Mouse (Mus musculus): ENCODE measurements around the gene Wdr1. TPM values are rescaled to one million over a fixed set of nuclear protein-coding genes. Genes with fewer than 3 reads are reported as not detected.

The Wdr1 gene
- polyA plus RNA-seq, 1 experiment from 2014 or later: 149 TPM

- 2% methylated on average over 32 of the region's 41 CpGs for WGBS
- Histone ChIP-seq H3K4me2 (peak overlapping the region; percentile 96), H3K4me3 (peak overlapping the region; percentile 95)
Measured at GRCm38 (mm10) chr5:38560586-38561425, 2.2 kb downstream of the Wdr1 start.

DNA sequence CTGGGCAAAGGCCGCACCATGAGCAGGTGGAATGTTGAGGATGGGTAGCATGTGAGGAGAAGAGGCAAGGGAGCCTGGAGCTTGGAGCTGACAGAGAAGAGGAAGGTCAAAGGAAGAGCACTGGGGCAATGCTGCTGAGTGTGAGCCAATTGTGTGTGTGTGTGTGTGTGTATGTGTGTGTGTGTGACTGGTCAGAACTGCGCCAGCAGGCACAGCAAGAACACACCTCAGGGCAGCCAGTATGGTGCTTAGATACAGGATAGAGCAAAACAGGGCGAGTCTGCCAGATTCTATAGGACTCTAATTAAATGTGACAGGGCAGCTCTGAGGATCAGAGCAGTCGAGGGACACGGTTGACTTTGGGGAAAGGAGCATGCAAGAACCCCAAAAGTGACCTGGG lies 4.2 kb downstream of the Wdr1 start:
- H3K27ac ChIP-seq: no peak overlapping the region
- H3K4me2 ChIP-seq: no peak overlapping the region
- H3K36me3 ChIP-seq: peaks cover 53% of the 10 kb centered on the region
- peak overlapping the region; percentile 26; the same call in 1 of the 2 replicates for H3K9ac ChIP-seq
- 83% methylated on average over 5 of the region's 5 CpGs for WGBS
- peaks cover 54% of the 10 kb centered on the region for H3K4me1 ChIP-seq (replicated peaks)
- no peak overlapping the region for H3K4me3 ChIP-seq
- no peaks in the 10 kb centered on the region for H3K9me3 ChIP-seq
- ATAC-seq (ENCODE audit: low FRiP score): no peak
- no peaks in the 10 kb centered on the region for H3K27me3 ChIP-seq

More at GRCm38 (mm10) chr5:38560586-38561425, 2.2 kb downstream of the Wdr1 start:
- Histone ChIP-seq H3K36me3 (peaks cover 35% of the 10 kb centered on the region), H3K27ac (peak overlapping the region; percentile 93), H3K9me3 (no peaks in the 10 kb centered on the region), H3K27me3 (no peaks in the 10 kb centered on the region), H3K4me1 (replicated peaks) (peaks cover 41% of the 10 kb centered on the region), H3K9ac (peak overlapping the region; percentile 92)
- ATAC-seq (ENCODE audit: low FRiP score): peak; percentile 57

DNA sequence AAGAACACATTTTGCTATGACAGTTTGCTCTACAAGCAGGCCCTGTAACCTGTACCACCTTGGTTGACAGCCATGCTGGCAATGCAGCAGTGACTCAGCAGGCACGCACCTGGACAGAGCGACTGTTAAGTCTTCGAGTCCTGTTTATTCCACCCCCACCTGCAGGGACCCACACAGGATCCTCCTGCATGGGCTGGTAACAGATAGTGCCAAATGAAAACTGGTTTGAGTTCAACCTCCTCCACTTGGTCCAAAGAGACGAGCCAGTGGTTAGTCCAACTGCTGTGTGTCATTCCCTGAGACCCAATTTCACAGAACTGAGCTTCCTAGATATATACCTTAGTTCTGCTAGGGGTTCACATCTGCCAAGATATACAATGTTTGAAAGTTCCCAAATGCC lies 5.2 kb downstream of the Wdr1 start:
- 91% methylated on average over 4 of the region's 4 CpGs for WGBS
- no peaks in the 10 kb centered on the region for H3K27me3 ChIP-seq
- H3K4me1 ChIP-seq (replicated peaks): peaks cover 59% of the 10 kb centered on the region
- H3K9ac ChIP-seq: no peak overlapping the region
- H3K4me2 ChIP-seq: no peak overlapping the region
- ATAC-seq (ENCODE audit: low FRiP score): no peak
- H3K36me3 ChIP-seq: peaks cover 63% of the 10 kb centered on the region
- H3K27ac ChIP-seq: no peak overlapping the region
- H3K9me3 ChIP-seq: no peaks in the 10 kb centered on the region
- no peak overlapping the region for H3K4me3 ChIP-seq

- H3K36me3 ChIP-seq: peaks cover 77% of the 10 kb centered on the region
- no peak overlapping the region for H3K4me3 ChIP-seq
- ATAC-seq (ENCODE audit: low FRiP score): no peak
- no peak overlapping the region for H3K4me2 ChIP-seq
- no peak overlapping the region for H3K27ac ChIP-seq
- no peaks in the 10 kb centered on the region for H3K9me3 ChIP-seq
- WGBS: 95% methylated on average over 3 of the region's 3 CpGs
- no peak overlapping the region for H3K9ac ChIP-seq
- peaks cover 51% of the 10 kb centered on the region for H3K4me1 ChIP-seq (replicated peaks)
- no peaks in the 10 kb centered on the region for H3K27me3 ChIP-seq
Measured at GRCm38 (mm10) chr5:38556406-38556805, 6.6 kb downstream of the Wdr1 start.

DNA sequence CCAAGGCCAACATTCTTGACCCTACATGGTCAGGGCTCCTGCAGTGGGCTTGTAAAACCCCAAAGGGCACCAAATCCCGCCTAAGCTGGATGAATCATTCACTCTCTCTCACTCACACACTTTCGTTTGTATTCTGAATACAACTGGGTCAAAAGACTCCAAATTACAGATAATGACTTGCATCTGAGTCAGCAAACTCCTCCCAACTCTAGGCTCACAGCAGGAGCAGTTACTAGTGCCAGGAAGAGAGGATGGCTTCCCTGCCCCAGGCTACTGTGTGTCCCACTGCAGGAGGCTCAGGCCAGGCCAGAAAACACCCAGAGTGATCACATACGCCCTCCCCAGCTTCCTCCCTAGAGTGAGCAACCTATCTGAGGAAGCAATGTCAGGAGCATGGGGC lies 9.1 kb downstream of the Wdr1 start:
- Histone ChIP-seq H3K27ac (no peak overlapping the region), H3K9me3 (no peaks in the 10 kb centered on the region), H3K9ac (no peak overlapping the region; the same call in 1 of the 2 replicates), H3K4me1 (replicated peaks) (peaks cover 49% of the 10 kb centered on the region), H3K4me2 (no peak overlapping the region), H3K4me3 (no peak overlapping the region), H3K36me3 (peaks cover 96% of the 10 kb centered on the region), H3K27me3 (no peaks in the 10 kb centered on the region)
- no peak for ATAC-seq (ENCODE audit: low FRiP score)
- 60% methylated on average over 3 of the region's 3 CpGs for WGBS

GRCm38 (mm10) chr5:38553491-38553890 lies 9.5 kb downstream of the Wdr1 start:
- no peak overlapping the region for H3K4me3 ChIP-seq
- no peak overlapping the region for H3K27ac ChIP-seq
- no peak overlapping the region for H3K4me2 ChIP-seq
- no peak overlapping the region for H3K9ac ChIP-seq
- peaks cover 96% of the 10 kb centered on the region for H3K36me3 ChIP-seq
- H3K4me1 ChIP-seq (replicated peaks): peaks cover 48% of the 10 kb centered on the region
- ATAC-seq (ENCODE audit: low FRiP score): no peak
- WGBS: 95% methylated on average over 4 of the region's 4 CpGs
- no peaks in the 10 kb centered on the region for H3K27me3 ChIP-seq
- H3K9me3 ChIP-seq: no peaks in the 10 kb centered on the region

DNA sequence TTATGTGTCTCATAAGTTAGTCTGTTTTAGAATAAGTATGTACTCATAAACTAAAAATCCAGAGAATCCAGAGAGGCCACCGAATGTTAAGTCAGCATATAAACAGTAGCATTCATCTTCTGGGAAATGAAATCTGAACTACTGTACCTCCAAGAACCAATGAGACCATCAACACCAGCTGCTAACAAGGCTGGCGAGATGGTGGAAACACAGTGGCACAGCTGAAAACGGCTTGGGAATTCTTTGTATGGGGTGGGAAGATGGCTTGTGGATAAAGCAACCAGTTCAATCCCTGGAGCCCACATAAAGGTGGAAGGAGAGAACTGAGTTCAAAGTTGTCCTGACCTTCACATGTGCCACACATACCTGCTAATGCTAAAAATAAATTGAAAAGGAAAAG lies 10.4 kb downstream of the Wdr1 start:
- Histone ChIP-seq H3K9me3 (no peaks in the 10 kb centered on the region), H3K4me2 (no peak overlapping the region), H3K4me1 (replicated peaks) (peaks cover 44% of the 10 kb centered on the region), H3K27ac (no peak overlapping the region), H3K36me3 (peaks cover 96% of the 10 kb centered on the region), H3K4me3 (no peak overlapping the region), H3K9ac (no peak overlapping the region), H3K27me3 (no peaks in the 10 kb centered on the region)
- 95% methylated on average over 3 of the region's 3 CpGs for WGBS
- ATAC-seq (ENCODE audit: low FRiP score): no peak

DNA sequence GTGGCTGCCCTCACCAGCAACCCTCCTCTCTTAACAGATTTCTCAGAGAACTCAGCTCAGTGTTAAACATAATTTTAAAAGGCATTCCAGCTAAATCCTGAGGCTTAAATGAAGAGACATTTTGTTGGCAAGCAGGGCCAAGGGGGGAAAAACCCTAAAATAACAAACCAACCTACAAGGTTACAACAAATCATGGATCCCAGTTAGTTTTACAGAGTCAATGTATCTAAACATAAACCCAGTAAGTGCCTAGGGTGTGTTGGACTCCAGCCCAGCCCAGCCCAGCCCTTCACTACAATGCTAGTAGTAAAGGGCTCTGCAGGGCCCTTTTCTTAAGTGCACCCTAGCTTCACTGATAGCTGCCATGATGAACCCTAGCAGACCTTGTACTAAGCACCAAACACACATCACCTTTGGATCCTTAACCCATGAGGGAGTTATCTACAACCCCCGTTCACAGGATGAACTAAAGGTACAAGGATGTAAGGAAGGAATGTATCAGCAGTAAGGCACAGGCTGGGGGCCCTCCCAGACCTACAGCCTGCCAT lies 12.7 kb downstream of the Wdr1 start:
- peak overlapping the region; percentile 61 for H3K27ac ChIP-seq
- no peak overlapping the region for H3K4me2 ChIP-seq
- H3K27me3 ChIP-seq: no peaks in the 10 kb centered on the region
- peaks cover 42% of the 10 kb centered on the region for H3K4me1 ChIP-seq (replicated peaks)
- H3K9me3 ChIP-seq: no peaks in the 10 kb centered on the region
- no peak overlapping the region for H3K4me3 ChIP-seq
- ATAC-seq (ENCODE audit: low FRiP score): no peak
- H3K9ac ChIP-seq: no peak overlapping the region
- H3K36me3 ChIP-seq: peaks cover 99% of the 10 kb centered on the region
- WGBS: 81% methylated on average over 1 of the region's 1 CpGs

GRCm38 (mm10) chr5:38549461-38549909 lies 13.5 kb downstream of the Wdr1 start:
- Histone ChIP-seq H3K9ac (no peak overlapping the region), H3K9me3 (no peaks in the 10 kb centered on the region), H3K36me3 (peaks cover 99% of the 10 kb centered on the region), H3K4me1 (replicated peaks) (peaks cover 38% of the 10 kb centered on the region), H3K27me3 (no peaks in the 10 kb centered on the region), H3K27ac (peak overlapping the region; percentile 61; the same call in 1 of the 2 replicates), H3K4me3 (no peak overlapping the region), H3K4me2 (no peak overlapping the region)
- 65% methylated on average over 3 of the region's 3 CpGs for WGBS
- ATAC-seq (ENCODE audit: low FRiP score): no peak; the same call in 1 of the 2 replicates

DNA sequence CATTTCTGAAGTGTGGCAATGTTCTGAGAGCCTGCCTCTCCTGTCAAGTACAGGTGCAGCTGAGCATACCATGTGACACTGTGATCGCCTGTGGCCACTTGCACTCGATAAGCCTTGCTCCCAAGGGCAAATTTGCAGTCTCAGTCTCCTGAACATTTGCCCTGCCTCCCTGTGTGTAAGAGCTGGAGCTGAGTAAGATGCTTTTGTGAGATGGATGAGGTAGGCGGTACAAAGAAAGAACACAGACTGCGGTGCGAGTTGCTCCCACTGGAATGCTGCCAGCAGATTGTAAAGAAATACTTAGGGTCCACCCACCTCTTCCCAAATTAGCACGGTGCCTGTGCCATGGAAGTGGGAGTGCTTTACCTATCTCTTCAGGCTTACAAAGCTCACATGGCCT lies 15.6 kb downstream of the Wdr1 start:
- WGBS: 58% methylated on average over 6 of the region's 6 CpGs
- peaks cover 100% of the 10 kb centered on the region for H3K36me3 ChIP-seq

GRCm38 (mm10) chr5:38544423-38545415 lies 18.3 kb downstream of the Wdr1 start:
- Histone ChIP-seq H3K27me3 (no peaks in the 10 kb centered on the region), H3K36me3 (peaks cover 100% of the 10 kb centered on the region), H3K4me2 (no peak overlapping the region), H3K9me3 (no peaks in the 10 kb centered on the region), H3K9ac (no peak overlapping the region), H3K4me1 (replicated peaks) (peaks cover 17% of the 10 kb centered on the region), H3K4me3 (no peak overlapping the region), H3K27ac (no peak overlapping the region)
- ATAC-seq (ENCODE audit: low FRiP score): no peak
- 90% methylated on average over 5 of the region's 5 CpGs for WGBS

More for the DNA sequence above, 15.6 kb downstream of the Wdr1 start:
- Histone ChIP-seq H3K9me3 (no peaks in the 10 kb centered on the region), H3K27me3 (no peaks in the 10 kb centered on the region), H3K4me2 (no peak overlapping the region), H3K4me1 (replicated peaks) (peaks cover 27% of the 10 kb centered on the region), H3K4me3 (no peak overlapping the region), H3K27ac (no peak overlapping the region), H3K9ac (0 out of 2 replicates have a peak overlapping the region, but pooled peaks have one; percentile 13)
- ATAC-seq (ENCODE audit: low FRiP score): no peak
